Comparison of ENCODE assay signal across 9 mouse cellular contexts in genomic region chr17:14220606-14221202, GRCm38 (mm10). TPM values are rescaled to one million over a fixed set of nuclear protein-coding genes. Genes with fewer than 3 reads are reported as not detected.
DNase-seq lines count a peak whose midpoint lies in the region; ATAC-seq lines count a peak whose summit lies in the region.
"Had no signal": no experiment of that assay in that cellular context is flagged by ENCODE, and none has a peak within 500 bp of the region (broad histone marks: within the 10 kb centered on the region; RNA-seq: fewer than 3 reads in every experiment).

No protein-coding gene starts in this region.

- no peak overlapping the region for H3K9ac ChIP-seq in hindbrain, embryonic 11.5 days (ENCODE audit: low read depth, low read length)

- WGBS in hindbrain, embryonic 11.5 days, result 66% methylated on average over 7 of the region's 7 CpGs

- no peak overlapping the region for H3K27ac ChIP-seq in hindbrain, embryonic 11.5 days (ENCODE audit: low read depth, low read length)

- no peaks in the 10 kb centered on the region for H3K9me3 ChIP-seq in hindbrain, embryonic 11.5 days (ENCODE audit: control insufficient read depth, low read length)

- intact Hi-C loops in left cerebral cortex, postnatal 25 days (cut with DNase I), result loop anchor here (2.0 kb wide), 1 partner anchor 108 kb away; no protein-coding TSS in a partner anchor

- no peak overlapping the region for H3K4me3 ChIP-seq in hindbrain, embryonic 11.5 days (ENCODE audit: low read depth, low read length)
- H3K4me3 ChIP-seq: megakaryocyte, embryonic 14.5 days had no signal

- no peaks in the 10 kb centered on the region for H3K36me3 ChIP-seq in hindbrain, embryonic 11.5 days (ENCODE audit: control insufficient read depth, insufficient read depth, low read length)

- H3K27me3 ChIP-seq in hindbrain, embryonic 11.5 days (ENCODE audit: control insufficient read depth, insufficient read depth, low read length), result no peaks in the 10 kb centered on the region

- ATAC-seq in hindbrain, embryonic 11.5 days (ENCODE audit: low FRiP score), result 0 out of 2 replicates have a peak, but pooled peaks have one; percentile 29

- H3K4me2 ChIP-seq in hindbrain, embryonic 11.5 days (replicated peaks; ENCODE audit: low read depth, low read length), result no peak overlapping the region

- DNase-seq in ovary, postnatal 36 days (ENCODE audit: low spot score), result peak; percentile 30
- DNase-seq in ovary, adult 18-20 months (ENCODE audit: low spot score), result no peak
- DNase-seq in T-cell, adult 2 months (ENCODE audit: low spot score), result peak; percentile 13
- peak; percentile 52 to 57 for DNase-seq in cerebellum, postnatal 36 days
- peak; percentile 85 for DNase-seq in hindbrain, embryonic 11.5 days (ENCODE audit: low spot score)
- peak; percentile 72 for DNase-seq in left cerebral cortex, postnatal 25 days (ENCODE audit: low spot score in 2 of 2)
- DNase-seq in neural tube, embryonic 10.5 days (ENCODE audit: extremely low spot score, low spot score), result peak; percentile 75
- DNase-seq in spleen, postnatal 4 days (ENCODE audit: low spot score in 2 of 2), result no peak

- H3K4me1 ChIP-seq in hindbrain, embryonic 11.5 days (replicated peaks; ENCODE audit: control insufficient read depth, insufficient read depth, low read length), result no peaks in the 10 kb centered on the region
- H3K4me1 ChIP-seq: megakaryocyte, embryonic 14.5 days had no signal

RNA-seq across cellular contexts. Expression of gene Dact2, which starts 16.6 kb away (rescaled TPM):
- polyA plus RNA-seq in hindbrain, embryonic 11.5 days (2014; fragmentation: Nextera tagmentation; extraction: Ambion mirVana), result 0.25 and 0.86 TPM in 2 replicates
- 10 to 100 TPM; 80.7 to 87.1 TPM for total RNA-seq in left cerebral cortex, postnatal 25 days (2021)

RNA-seq across cellular contexts. Expression of gene Smoc2, which starts 58.6 kb away (rescaled TPM):
- 14.5 and 19.4 TPM in 2 replicates for polyA plus RNA-seq in hindbrain, embryonic 11.5 days (2014; fragmentation: Nextera tagmentation; extraction: Ambion mirVana)
- total RNA-seq in left cerebral cortex, postnatal 25 days (2021), result 10 to 100 TPM; 10.1 to 12.3 TPM

Comparison
In these comparisons a context has a peak if more than half of its experiments do, and no peak if none do; other contexts are left out.
1. DNase-seq: peak in ovary, postnatal 36 days (single experiment), T-cell, adult 2 months (single experiment), cerebellum, postnatal 36 days (2 of 2), hindbrain, embryonic 11.5 days (single experiment), left cerebral cortex, postnatal 25 days (2 of 2) and neural tube, embryonic 10.5 days (single experiment); none in ovary, adult 18-20 months (single experiment) and spleen, postnatal 4 days (0 of 2).